Mouse (Mus musculus): Measurements from ENCODE around the gene Hnrnpa0. TPM values are rescaled to one million over a fixed set of nuclear protein-coding genes. Genes with fewer than 3 reads are reported as not detected.

Gene Hnrnpa0
- total RNA-seq, 2 experiments from 2014 or later, result 57.3 to 65.1 TPM

DNA sequence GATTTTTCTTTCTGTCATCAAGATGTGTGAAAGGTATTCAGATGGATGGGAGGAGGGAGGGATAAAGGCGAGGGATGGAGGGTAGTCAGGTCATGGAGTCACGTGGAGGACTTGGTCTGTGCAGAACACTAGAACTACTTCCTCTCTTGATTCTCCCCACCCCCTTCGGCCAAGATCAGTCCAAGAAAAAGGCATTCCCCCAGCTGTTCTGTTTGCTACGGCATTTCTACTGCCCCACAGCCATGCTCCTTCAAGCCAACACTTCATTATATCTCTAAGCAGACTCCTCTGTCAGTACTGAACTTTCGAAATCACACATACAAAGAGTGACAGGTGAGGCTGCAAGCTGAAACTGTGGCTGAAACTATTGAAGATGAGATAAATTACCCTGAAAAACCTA is 45.3 kb downstream of the Hnrnpa0 start:
- no peak for DNase-seq
- intact Hi-C loops (cut with DNase I; ENCODE audit: low total_unique reads), result no loop called here

DNA sequence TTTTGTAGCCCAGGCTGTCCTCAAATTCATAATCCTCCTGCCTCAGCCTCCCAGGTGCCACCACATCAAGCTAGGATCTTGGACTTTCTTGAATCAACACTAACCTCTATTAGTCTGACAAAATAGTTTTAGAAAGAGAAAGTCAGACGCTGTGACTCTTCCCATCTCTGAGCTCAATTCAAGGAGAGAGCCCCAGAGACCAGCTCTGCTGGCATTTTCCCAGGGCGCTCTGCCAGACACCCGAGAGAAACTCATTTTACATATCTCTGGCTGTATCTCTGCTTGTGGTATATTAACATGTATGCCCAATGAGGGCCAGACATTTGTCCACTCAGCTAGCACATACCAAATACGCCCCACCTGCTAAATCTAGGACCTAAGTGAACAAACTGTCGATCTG is 50.0 kb downstream of the Hnrnpa0 start:
- DNase-seq, result no peak
- intact Hi-C loops (cut with DNase I; ENCODE audit: low total_unique reads), result no loop called here

Other genes starting within 250 kb of the Hnrnpa0 start
- gene Spock1, start 220.2 kb downstream of the Hnrnpa0 start, total RNA-seq (2021), result 1 to 10 TPM in 1 of 2 experiments, under 1 TPM in 1; 0.78 to 1.4 TPM
- gene Klhl3, start 15.0 kb downstream of the Hnrnpa0 start, total RNA-seq (2021), result 1 to 10 TPM; 1.0 to 1.2 TPM
- 10 to 100 TPM in 1 of 2 experiments, 1 to 10 TPM in 1; 9.0 to 10.2 TPM for gene Idnk, start 29.1 kb upstream of the Hnrnpa0 start, total RNA-seq (2021)
- 10 to 100 TPM; 40.7 to 43.2 TPM for gene Ubqln1, start 87.1 kb upstream of the Hnrnpa0 start, total RNA-seq (2021)
- 10 to 100 TPM; 15.8 to 17.4 TPM for gene Gkap1, start 147.1 kb upstream of the Hnrnpa0 start, total RNA-seq (2021)
- under 1 TPM; 0.07 to 0.33 TPM for gene Kif27, start 230.6 kb upstream of the Hnrnpa0 start, total RNA-seq (2021)

Measured in gastrocnemius, postnatal 14 days (tissue).